15 mouse cellular contexts compared by ENCODE assay signal in genomic region chr1:74029669-74030068, GRCm38 (mm10).
DNase-seq lines count a peak whose midpoint lies in the region; ATAC-seq and TF ChIP-seq lines count a peak whose summit lies in the region.
"Had no signal": no experiment of that assay in that cellular context is flagged by ENCODE, and none has a peak within 500 bp of the region (broad histone marks: within the 10 kb centered on the region; RNA-seq: fewer than 3 reads in every experiment).

No protein-coding gene starts in this region.

- peaks cover 7% of the 10 kb centered on the region for H3K79me2 ChIP-seq in heart, adult 2 months (replicated peaks; ENCODE audit: control insufficient read depth, insufficient read depth, low read length)

- H3K4me3 ChIP-seq in heart, adult 2 months = no peak overlapping the region
- 0 out of 2 replicates have a peak overlapping the region, but pooled peaks have one; percentile 10 for H3K4me3 ChIP-seq in kidney, adult 2 months (ENCODE audit: insufficient read depth, low read depth, low read length)
- H3K4me3 ChIP-seq in lung, embryonic 15.5 days = no peak overlapping the region
- no peak overlapping the region for H3K4me3 ChIP-seq in stomach, embryonic 16.5 days (replicated peaks; ENCODE audit: low read length)
- no peak overlapping the region for H3K4me3 ChIP-seq in hindbrain, embryonic 13.5 days
- H3K4me3 ChIP-seq: layer of hippocampus, adult 2 months; neural tube, embryonic 15.5 days had no signal

- H3K9me3 ChIP-seq in lung, embryonic 15.5 days = no peaks in the 10 kb centered on the region
- no peaks in the 10 kb centered on the region for H3K9me3 ChIP-seq in stomach, embryonic 16.5 days (replicated peaks; ENCODE audit: control insufficient read depth, low read length)
- H3K9me3 ChIP-seq in hindbrain, embryonic 13.5 days = no peaks in the 10 kb centered on the region
- H3K9me3 ChIP-seq: neural tube, embryonic 15.5 days had no signal

- no peak overlapping the region for H3K4me2 ChIP-seq in lung, embryonic 15.5 days
- H3K4me2 ChIP-seq in stomach, embryonic 16.5 days (ENCODE audit: low read depth, low read length) = no peak overlapping the region
- no peak overlapping the region for H3K4me2 ChIP-seq in hindbrain, embryonic 13.5 days
- H3K4me2 ChIP-seq: neural tube, embryonic 15.5 days had no signal

- no peak for ATAC-seq in lung, embryonic 15.5 days (ENCODE audit: borderline replicate concordance, extremely low read depth, low FRiP score, low TSS enrichment)
- ATAC-seq in stomach, embryonic 16.5 days (ENCODE audit: insufficient read depth, low FRiP score) = no peak
- ATAC-seq in hindbrain, embryonic 13.5 days (ENCODE audit: low FRiP score) = no peak

- H3K27me3 ChIP-seq in heart, adult 2 months (ENCODE audit: control insufficient read depth, insufficient read depth, low read length) = no peaks in the 10 kb centered on the region
- no peaks in the 10 kb centered on the region for H3K27me3 ChIP-seq in kidney, adult 2 months (replicated peaks; ENCODE audit: control insufficient read depth, insufficient read depth, low read length)
- H3K27me3 ChIP-seq in lung, embryonic 15.5 days = no peaks in the 10 kb centered on the region
- no peaks in the 10 kb centered on the region for H3K27me3 ChIP-seq in stomach, embryonic 16.5 days (ENCODE audit: control insufficient read depth, insufficient read depth, low read length)
- no peaks in the 10 kb centered on the region for H3K27me3 ChIP-seq in hindbrain, embryonic 13.5 days
- H3K27me3 ChIP-seq: neural tube, embryonic 15.5 days had no signal

- TF ChIP-seq POLR2A in heart, adult 2 months (IDR thresholded peaks at IDR 0.05; ENCODE audit: insufficient read depth, low read depth, low read length) = no peak
- TF ChIP-seq POLR2A in kidney, adult 2 months (IDR thresholded peaks at IDR 0.05; ENCODE audit: low read depth, low read length) = no peak

- H3K4me1 ChIP-seq in heart, adult 2 months (ENCODE audit: control insufficient read depth, insufficient read depth, low read length) = peaks cover 81% of the 10 kb centered on the region
- H3K4me1 ChIP-seq in kidney, adult 2 months (ENCODE audit: control insufficient read depth, insufficient read depth, low read length) = peaks cover 79% of the 10 kb centered on the region
- peaks cover 100% of the 10 kb centered on the region for H3K4me1 ChIP-seq in lung, embryonic 15.5 days
- peaks cover 73% of the 10 kb centered on the region for H3K4me1 ChIP-seq in stomach, embryonic 16.5 days (ENCODE audit: control insufficient read depth, insufficient read depth, low read length)
- peaks cover 62% of the 10 kb centered on the region for H3K4me1 ChIP-seq in hindbrain, embryonic 13.5 days (replicated peaks)

- peak overlapping the region; percentile 18; the same call in 1 of the 2 replicates for H3K9ac ChIP-seq in heart, adult 2 months (ENCODE audit: low read depth, low read length)
- H3K9ac ChIP-seq in lung, embryonic 15.5 days = no peak overlapping the region
- no peak overlapping the region for H3K9ac ChIP-seq in stomach, embryonic 16.5 days (ENCODE audit: low read length)
- no peak overlapping the region for H3K9ac ChIP-seq in hindbrain, embryonic 13.5 days
- H3K9ac ChIP-seq: liver, embryonic 14.5 days; neural tube, embryonic 15.5 days had no signal

- no peak for TF ChIP-seq EP300 in heart, adult 2 months (IDR thresholded peaks at IDR 0.05; ENCODE audit: insufficient read depth, low read depth, low read length)

- no peak for TF ChIP-seq CTCF in heart, adult 2 months (IDR thresholded peaks at IDR 0.05)
- no peak for TF ChIP-seq CTCF in kidney, adult 2 months (conservative IDR thresholded peaks at IDR 0.05; ENCODE audit: insufficient read depth, insufficient read length, low read depth, low read length)

- peak in 1 of 2 experiments; percentile 6 for DNase-seq in heart, adult 2 months
- DNase-seq in heart, adult 9 months (ENCODE audit: low spot score in 2 of 2) = no peak
- no peak for DNase-seq in kidney, adult 2 months
- no peak for DNase-seq in kidney, adult 18-20 months
- no peak for DNase-seq in lung, postnatal 14 days
- DNase-seq: cerebellum, adult 18-20 months; embryo, embryonic 11 days; gastrocnemius, postnatal 25 days; retina, postnatal 1 day had no signal

- intact Hi-C loops in heart, adult 2 months (cut with DNase I) = loop anchor here (2.0 kb wide), 1 partner anchor 63 kb away; no protein-coding TSS in a partner anchor

- 52% methylated on average over 3 of the region's 3 CpGs for WGBS in heart, adult 2 months
- 46% methylated on average over 3 of the region's 3 CpGs for WGBS in kidney, adult 2 months
- WGBS in lung, embryonic 15.5 days = 62% methylated on average over 3 of the region's 3 CpGs
- 82% methylated on average over 3 of the region's 3 CpGs for WGBS in stomach, embryonic 16.5 days
- WGBS in hindbrain, embryonic 13.5 days = 86% methylated on average over 3 of the region's 3 CpGs

- peak overlapping the region; percentile 96 for H3K27ac ChIP-seq in heart, adult 2 months
- H3K27ac ChIP-seq in kidney, adult 2 months (ENCODE audit: insufficient read depth, low read depth, low read length) = peak overlapping the region; percentile 96
- peak overlapping the region; percentile 95 for H3K27ac ChIP-seq in lung, embryonic 15.5 days
- peak overlapping the region; percentile 39; the same call in 1 of the 2 replicates for H3K27ac ChIP-seq in stomach, embryonic 16.5 days (ENCODE audit: low read length)
- no peak overlapping the region for H3K27ac ChIP-seq in hindbrain, embryonic 13.5 days
- H3K27ac ChIP-seq: layer of hippocampus, adult 2 months; liver, embryonic 14.5 days; neural tube, embryonic 15.5 days had no signal

- peaks cover 39% of the 10 kb centered on the region for H3K36me3 ChIP-seq in heart, adult 2 months (ENCODE audit: control insufficient read depth, insufficient read depth, low read length)
- H3K36me3 ChIP-seq in kidney, adult 2 months (ENCODE audit: control insufficient read depth, insufficient read depth, low read length) = no peaks in the 10 kb centered on the region; the same call in 1 of the 2 replicates
- no peaks in the 10 kb centered on the region for H3K36me3 ChIP-seq in lung, embryonic 15.5 days
- H3K36me3 ChIP-seq in stomach, embryonic 16.5 days (ENCODE audit: control insufficient read depth, insufficient read depth, low read length) = no peaks in the 10 kb centered on the region
- no peaks in the 10 kb centered on the region for H3K36me3 ChIP-seq in hindbrain, embryonic 13.5 days
- H3K36me3 ChIP-seq: neural tube, embryonic 15.5 days had no signal
